Mouse (Mus musculus) heart, postnatal 0 days (tissue): ENCODE measurements at regions not wholly inside any gene's neighbourhood (a gene's known extent, or its start where the extent isn't known, plus 50 kb on each side); places are given as distances from the start of the nearest gene placed in this dataset.
"Not testable (repeated sequence)": the region's sequence is repeated elsewhere in the genome, so short reads cannot be mapped to it uniquely, and the experiment has no call there.

ENCODE experiments used
- ATAC-seq: fragments of 200-750 bp; cut with Nextera tagmentation; 2 replicates; pipeline ENCODE4 v1.8.0; 2017; ENCODE audit warnings: low read depth, moderate number of reproducible peaks, moderate library complexity; ENCODE audit not compliant: insufficient read depth
- DNase-seq: peaks from one replicate; pipeline ENCODE4 v3.0.0-alpha.2; 2016; ENCODE audit warnings: low spot score
- H3K27ac ChIP-seq: fragments of 300-500 bp; sonication (generic); 2 replicates; pipeline ENCODE4 v1.5.1; 2014; ENCODE audit warnings: low read depth, mild to moderate bottlenecking
- H3K27me3 ChIP-seq: fragments of 300-500 bp; sonication (generic); 2 replicates; pipeline ENCODE4 v1.6.1; 2014; ENCODE audit warnings: low read length, mixed read lengths; ENCODE audit not compliant: control insufficient read depth, insufficient read depth
- H3K36me3 ChIP-seq: fragments of 300-500 bp; sonication (generic); replicated peaks from 2 replicates; pipeline ENCODE4 v1.6.1; 2014; ENCODE audit warnings: low read length, mixed read lengths; ENCODE audit not compliant: control insufficient read depth, insufficient read depth
- H3K4me1 ChIP-seq: fragments of 300-500 bp; sonication (generic); 2 replicates; pipeline ENCODE4 v1.6.1; 2014; ENCODE audit warnings: antibody characterized with exemption; ENCODE audit not compliant: control insufficient read depth, insufficient read depth
- H3K4me2 ChIP-seq: fragments of 300-500 bp; sonication (generic); 2 replicates; pipeline ENCODE4 v1.6.1; 2014; ENCODE audit warnings: low read depth, mild to moderate bottlenecking, low read length, moderate library complexity
- H3K4me3 ChIP-seq: fragments of 300-500 bp; sonication (generic); 2 replicates; pipeline ENCODE4 v1.5.1; 2014; ENCODE audit warnings: low read depth, low read length
- H3K9ac ChIP-seq: fragments of 300-500 bp; sonication (generic); replicated peaks from 2 replicates; pipeline ENCODE4 v1.6.1; 2014; ENCODE audit warnings: low read depth, low read length, mixed read lengths
- H3K9me3 ChIP-seq: fragments of 300-500 bp; sonication (generic); replicated peaks from 2 replicates; pipeline ENCODE4 v1.6.1; 2016; ENCODE audit warnings: low read length; ENCODE audit not compliant: control insufficient read depth
- CTCF ChIP-seq: IDR thresholded peaks from 2 replicates; pipeline ENCODE4 v1.5.1; 2016; ENCODE audit warnings: antibody characterized with exemption, control low read depth, low read depth
- EP300 ChIP-seq: IDR thresholded peaks from 2 replicates; pipeline ENCODE4 v1.6.1; 2016; ENCODE audit warnings: antibody characterized with exemption, low read depth
- WGBS: fragments of 180-500 bp; shearing (Covaris S2); extraction: QIAGEN DNeasy Blood & Tissue Kit; methylation state at CpG from one replicate; pipeline ENCODE4 v1.1.7; 2014; 5-methylcytosine and 5-hydroxymethylcytosine counted together

GRCm38 (mm10) chr13:103613333-103613725 is 161.1 kb downstream of the Srek1 start:
- H3K4me3 ChIP-seq = no peak overlapping the region
- H3K4me1 ChIP-seq = no peaks in the 10 kb centered on the region
- H3K9ac ChIP-seq = no peak overlapping the region
- no peaks in the 10 kb centered on the region for H3K9me3 ChIP-seq
- no peak overlapping the region for H3K4me2 ChIP-seq
- no peak for ATAC-seq
- H3K27ac ChIP-seq = no peak overlapping the region
- no peak for TF ChIP-seq CTCF
- no peak for TF ChIP-seq EP300
- no peaks in the 10 kb centered on the region for H3K27me3 ChIP-seq
- WGBS = 67% methylated on average over 10 of the region's 10 CpGs
- no peaks in the 10 kb centered on the region for H3K36me3 ChIP-seq
- no peak for DNase-seq

- DNase-seq (no peak), ATAC-seq (no peak)
- Histone ChIP-seq H3K9me3 (no peaks in the 10 kb centered on the region), H3K36me3 (no peaks in the 10 kb centered on the region), H3K4me3 (no peak overlapping the region), H3K9ac (no peak overlapping the region), H3K4me1 (no peaks in the 10 kb centered on the region), H3K27ac (no peak overlapping the region), H3K4me2 (no peak overlapping the region), H3K27me3 (no peaks in the 10 kb centered on the region)
- TF ChIP-seq CTCF (no peak), EP300 (no peak)
- 36% methylated on average over 11 of the region's 11 CpGs for WGBS
Measured at GRCm38 (mm10) chr13:103612720-103613332, 161.6 kb downstream of the Srek1 start.

- no peak for DNase-seq
- Histone ChIP-seq H3K4me2 (no peak overlapping the region), H3K9me3 (no peaks in the 10 kb centered on the region), H3K4me3 (no peak overlapping the region), H3K27me3 (no peaks in the 10 kb centered on the region), H3K36me3 (no peaks in the 10 kb centered on the region), H3K27ac (no peak overlapping the region), H3K4me1 (no peaks in the 10 kb centered on the region), H3K9ac (no peak overlapping the region)
- no peak for TF ChIP-seq EP300
- TF ChIP-seq CTCF = no peak
- ATAC-seq = no peak
- WGBS = 82% methylated on average over 5 of the region's 5 CpGs
Measured at GRCm38 (mm10) chr13:103602302-103602701, 172.1 kb downstream of the Srek1 start.

GRCm38 (mm10) chr13:103592371-103592770 is 182.0 kb downstream of the Srek1 start:
- Histone ChIP-seq H3K4me2 (no peak overlapping the region), H3K36me3 (no peaks in the 10 kb centered on the region), H3K27ac (no peak overlapping the region), H3K9me3 (no peaks in the 10 kb centered on the region), H3K4me1 (no peaks in the 10 kb centered on the region), H3K9ac (no peak overlapping the region), H3K27me3 (no peaks in the 10 kb centered on the region), H3K4me3 (no peak overlapping the region)
- WGBS = 85% methylated on average over 16 of the region's 16 CpGs
- DNase-seq (no peak), ATAC-seq (no peak)
- no peak for TF ChIP-seq CTCF
- no peak for TF ChIP-seq EP300

DNA sequence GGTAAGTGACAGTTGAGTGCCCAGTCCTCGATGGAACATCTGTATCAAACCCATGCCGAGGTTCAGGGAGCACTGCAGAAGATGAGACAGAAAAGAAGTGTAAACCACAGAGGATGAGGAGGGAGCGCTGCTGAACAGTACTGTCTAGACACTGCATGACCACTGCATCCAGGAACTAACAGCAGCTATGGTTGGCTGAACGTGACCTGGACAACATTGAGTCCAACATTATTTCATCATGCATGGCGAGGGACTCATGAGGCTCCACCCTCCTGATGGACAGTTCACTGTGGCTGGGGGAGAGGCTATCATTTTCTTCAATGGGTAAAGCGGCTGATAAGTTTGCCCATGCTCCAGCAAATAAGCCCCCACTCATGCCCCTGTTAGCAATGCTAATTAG is 182.5 kb downstream of the Srek1 start:
- Histone ChIP-seq H3K4me1 (no peaks in the 10 kb centered on the region), H3K4me2 (no peak overlapping the region), H3K36me3 (no peaks in the 10 kb centered on the region), H3K27ac (no peak overlapping the region), H3K27me3 (no peaks in the 10 kb centered on the region), H3K9me3 (no peaks in the 10 kb centered on the region), H3K4me3 (no peak overlapping the region), H3K9ac (no peak overlapping the region)
- ATAC-seq (no peak), DNase-seq (no peak)
- TF ChIP-seq CTCF (no peak), EP300 (no peak)
- WGBS = 83% methylated on average over 6 of the region's 6 CpGs

DNA sequence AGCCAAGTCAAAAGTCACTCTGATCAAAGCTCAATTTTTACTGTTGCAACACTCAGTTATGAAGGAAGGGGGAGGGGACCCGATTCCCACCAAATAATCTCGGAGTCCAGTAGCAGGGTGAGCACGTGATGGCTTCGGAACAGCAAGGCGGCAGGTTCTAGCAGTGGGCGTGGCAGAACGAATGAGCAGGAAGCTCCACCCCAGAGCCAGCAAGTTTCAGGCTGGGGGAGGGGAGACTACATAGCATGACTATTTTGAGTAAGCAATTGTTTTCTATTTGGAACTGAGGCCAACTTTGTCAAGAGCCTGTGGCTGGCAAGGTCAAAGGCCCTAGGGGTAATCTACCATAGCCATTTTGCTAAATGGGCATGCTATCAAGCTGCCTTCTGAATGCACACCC is 183.0 kb downstream of the Srek1 start:
- not testable (repeated sequence) for H3K9ac ChIP-seq, H3K27me3 ChIP-seq, DNase-seq, H3K27ac ChIP-seq, ATAC-seq, H3K36me3 ChIP-seq, H3K9me3 ChIP-seq, H3K4me1 ChIP-seq, H3K4me2 ChIP-seq, H3K4me3 ChIP-seq
- 45% methylated on average over 7 of the region's 7 CpGs for WGBS
